Mouse (Mus musculus) liver, embryonic 11.5 days (tissue): ENCODE results near the gene Lgmn. TPM values are rescaled to one million over a fixed set of nuclear protein-coding genes. Genes with fewer than 3 reads are reported as not detected.

ENCODE experiments used
- ATAC-seq: fragments of 200-750 bp; cut with Nextera tagmentation; replicated peaks from 2 replicates; pipeline ENCODE4 v1.8.0; 2017; ENCODE audit warnings: moderate number of reproducible peaks, mild to moderate bottlenecking, moderate TSS enrichment, moderate library complexity; ENCODE audit not compliant: low FRiP score
- DNase-seq: peaks from one replicate; pipeline ENCODE4 v3.0.0-alpha.2; 2017; ENCODE audit warnings: low spot score
- H3K27ac ChIP-seq: fragments of 300-500 bp; sonication (generic); 2 replicates; pipeline ENCODE4 v1.5.1; 2014; ENCODE audit warnings: mild to moderate bottlenecking, low read depth, low read length, control low read depth
- H3K27me3 ChIP-seq: fragments of 300-500 bp; sonication (generic); replicated peaks from 2 replicates; pipeline ENCODE4 v1.6.1; 2014; ENCODE audit warnings: low read length, mixed read lengths; ENCODE audit not compliant: control insufficient read depth, insufficient read depth
- H3K36me3 ChIP-seq: fragments of 300-500 bp; sonication (generic); 2 replicates; pipeline ENCODE4 v1.6.1; 2014; ENCODE audit warnings: mild to moderate bottlenecking, low read length, moderate library complexity, mixed read lengths; ENCODE audit not compliant: control insufficient read depth, insufficient read depth
- H3K4me1 ChIP-seq: fragments of 300-500 bp; sonication (generic); replicated peaks from 2 replicates; pipeline ENCODE4 v1.6.1; 2014; ENCODE audit warnings: low read length, mixed read lengths; ENCODE audit not compliant: control insufficient read depth, insufficient read depth
- H3K4me2 ChIP-seq: fragments of 300-500 bp; sonication (generic); 2 replicates; pipeline ENCODE4 v1.6.1; 2014; ENCODE audit warnings: mild to moderate bottlenecking, control low read depth, moderate library complexity
- H3K4me3 ChIP-seq: fragments of 300-500 bp; sonication (generic); 2 replicates; pipeline ENCODE4 v1.5.1; 2014; ENCODE audit warnings: low read depth, low read length, control low read depth
- H3K9ac ChIP-seq: fragments of 300-500 bp; sonication (generic); 2 replicates; pipeline ENCODE4 v1.6.1; 2014; ENCODE audit warnings: low read depth, low read length, control low read depth
- H3K9me3 ChIP-seq: fragments of 300-500 bp; sonication (generic); 2 replicates; pipeline ENCODE4 v1.6.1; 2016; ENCODE audit warnings: low read length, inconsistent platforms, mixed read lengths; ENCODE audit not compliant: control insufficient read depth
- WGBS: fragments of 180-500 bp; shearing (Covaris S2); extraction: QIAGEN DNeasy Blood & Tissue Kit; methylation state at CpG from one replicate; pipeline ENCODE4 v1.1.7; 2014; 5-methylcytosine and 5-hydroxymethylcytosine counted together
- polyA plus RNA-seq: library from polyadenylated mRNA; unstranded; fragments of >200 nt; fragmentation: Nextera tagmentation; extraction: Ambion mirVana; gene quantifications from 2 replicates; pipeline ENCODE4 v1.2.1, GENCODE M21; 2014

Lgmn gene
- polyA plus RNA-seq, 1 experiment from 2014 or later: 59.5 TPM

DNA sequence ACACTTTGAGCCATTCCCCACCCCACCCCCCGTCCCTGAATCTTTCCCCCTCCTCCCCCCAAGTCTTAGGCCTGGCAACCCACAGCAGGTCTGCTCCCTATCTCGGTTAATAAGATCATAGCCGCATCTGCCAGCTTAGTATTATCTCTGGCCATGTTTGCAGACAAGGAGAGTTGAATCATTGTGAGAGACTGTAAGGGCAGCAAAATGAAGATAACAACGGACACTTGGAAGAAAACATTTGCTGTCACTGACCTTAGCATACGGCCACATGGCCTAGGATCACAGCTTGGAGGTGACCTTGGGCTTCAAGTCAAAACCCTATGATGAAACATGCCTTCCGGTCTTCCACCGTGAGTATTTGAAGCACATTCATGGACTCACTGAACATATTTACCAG is 938 bp upstream of the Lgmn start:
- DNase-seq (no peak), ATAC-seq (no peak)
- Histone ChIP-seq H3K9me3 (no peaks in the 10 kb centered on the region), H3K4me1 (peaks cover 21% of the 10 kb centered on the region), H3K9ac (no peak overlapping the region), H3K4me3 (no peak overlapping the region), H3K4me2 (no peak overlapping the region), H3K27me3 (no peaks in the 10 kb centered on the region), H3K27ac (no peak overlapping the region), H3K36me3 (no peaks in the 10 kb centered on the region)
- WGBS: 61% methylated on average over 7 of the region's 7 CpGs

DNA sequence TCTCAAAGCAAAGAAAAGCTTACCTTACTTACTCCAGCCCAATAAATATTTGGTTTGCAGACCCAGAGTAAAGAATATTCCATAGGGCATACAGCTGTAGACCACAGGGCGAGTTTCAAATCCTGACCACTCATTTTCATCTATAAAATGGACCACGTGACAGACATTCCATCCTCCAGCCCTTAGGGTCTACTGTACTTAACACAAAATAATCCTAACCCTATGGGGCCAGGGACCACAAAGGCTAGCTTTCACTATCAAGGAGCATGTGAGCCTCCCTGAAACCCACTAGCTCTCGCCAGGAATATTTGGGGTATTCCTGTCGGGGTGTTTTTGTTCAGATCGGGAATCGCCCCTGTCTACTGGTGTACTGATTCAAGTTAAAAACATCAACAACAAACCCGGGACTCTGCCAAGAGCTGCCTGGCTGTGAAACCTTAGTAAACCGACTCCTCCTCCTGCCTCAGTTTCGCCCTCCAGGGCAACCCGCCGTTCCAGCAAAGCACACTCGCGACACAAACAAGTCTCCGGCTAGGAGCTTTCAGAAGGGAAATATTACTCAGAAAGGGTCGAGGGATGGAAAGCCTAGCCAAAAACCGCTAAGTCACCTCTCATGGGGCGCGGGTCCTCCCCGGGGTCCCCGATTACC is 506 bp downstream of the Lgmn start:
- Histone ChIP-seq H3K36me3 (no peaks in the 10 kb centered on the region), H3K9me3 (no peaks in the 10 kb centered on the region), H3K27ac (no peak overlapping the region), H3K9ac (peak overlapping the region; percentile 49), H3K4me2 (peak overlapping the region; percentile 88), H3K4me1 (peaks cover 21% of the 10 kb centered on the region), H3K27me3 (no peaks in the 10 kb centered on the region), H3K4me3 (peak overlapping the region; percentile 63)
- ATAC-seq: no peak; the same call in 1 of the 2 replicates
- no peak for DNase-seq
- 4% methylated on average over 20 of the region's 20 CpGs for WGBS

DNA sequence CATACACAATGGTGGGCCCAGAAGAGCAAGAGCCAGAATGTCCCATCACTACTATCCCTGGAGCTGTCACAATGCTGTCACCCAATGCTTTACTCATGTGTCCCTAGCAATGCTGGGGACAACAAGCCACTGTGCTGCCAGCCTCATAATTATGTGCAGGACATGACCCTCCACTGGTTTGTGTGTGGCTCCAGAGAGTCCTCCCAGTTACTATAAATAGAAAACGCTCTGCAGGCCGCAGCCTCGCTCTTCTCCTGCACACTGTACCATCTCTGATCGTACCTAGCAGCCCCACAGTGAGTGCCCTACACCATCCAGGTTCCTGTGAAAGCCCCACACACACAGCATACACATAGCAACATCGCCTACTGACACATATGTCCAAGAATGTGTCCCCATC is 1.7 kb downstream of the Lgmn start:
- H3K4me1 ChIP-seq: peaks cover 16% of the 10 kb centered on the region
- no peak for ATAC-seq
- no peak overlapping the region for H3K4me2 ChIP-seq
- no peak overlapping the region for H3K9ac ChIP-seq
- no peak overlapping the region for H3K27ac ChIP-seq
- no peak for DNase-seq
- no peaks in the 10 kb centered on the region for H3K36me3 ChIP-seq
- no peaks in the 10 kb centered on the region for H3K27me3 ChIP-seq
- no peak overlapping the region for H3K4me3 ChIP-seq
- H3K9me3 ChIP-seq: no peaks in the 10 kb centered on the region
- WGBS: 73% methylated on average over 5 of the region's 5 CpGs

DNA sequence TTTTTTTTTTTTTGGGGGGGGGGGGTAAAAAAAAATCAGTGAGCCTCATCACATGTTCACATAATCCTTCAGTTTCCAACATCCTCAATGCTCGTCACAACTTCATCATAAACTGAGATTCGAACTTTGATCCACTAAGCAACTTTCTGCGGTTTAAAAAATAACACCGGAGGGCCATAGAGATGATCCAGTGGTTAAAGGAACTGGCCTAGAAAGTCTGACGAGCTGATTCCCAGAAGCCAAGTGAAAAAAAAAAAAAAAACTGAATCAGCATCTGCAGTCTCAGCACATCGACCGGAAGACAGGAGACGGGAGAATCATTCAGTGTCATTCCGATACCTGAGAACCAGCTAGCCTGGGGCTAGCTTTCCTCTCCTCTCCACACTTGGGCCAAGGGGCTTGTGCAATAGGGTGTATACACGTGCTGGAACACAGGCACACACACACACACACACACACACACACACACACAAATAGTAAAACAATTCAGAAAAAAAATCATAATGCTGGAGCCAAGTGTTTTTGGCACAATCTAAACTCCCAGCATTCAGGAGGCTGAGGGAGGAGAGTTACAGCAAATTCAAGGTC is 2.6 kb downstream of the Lgmn start:
- H3K4me3 ChIP-seq: no peak overlapping the region
- H3K27me3 ChIP-seq: no peaks in the 10 kb centered on the region
- DNase-seq: no peak
- H3K36me3 ChIP-seq: no peaks in the 10 kb centered on the region
- H3K9me3 ChIP-seq: no peaks in the 10 kb centered on the region
- no peak overlapping the region for H3K27ac ChIP-seq
- ATAC-seq: no peak
- peaks cover 16% of the 10 kb centered on the region for H3K4me1 ChIP-seq
- H3K4me2 ChIP-seq: no peak overlapping the region
- H3K9ac ChIP-seq: no peak overlapping the region
- 68% methylated on average over 10 of the region's 10 CpGs for WGBS

DNA sequence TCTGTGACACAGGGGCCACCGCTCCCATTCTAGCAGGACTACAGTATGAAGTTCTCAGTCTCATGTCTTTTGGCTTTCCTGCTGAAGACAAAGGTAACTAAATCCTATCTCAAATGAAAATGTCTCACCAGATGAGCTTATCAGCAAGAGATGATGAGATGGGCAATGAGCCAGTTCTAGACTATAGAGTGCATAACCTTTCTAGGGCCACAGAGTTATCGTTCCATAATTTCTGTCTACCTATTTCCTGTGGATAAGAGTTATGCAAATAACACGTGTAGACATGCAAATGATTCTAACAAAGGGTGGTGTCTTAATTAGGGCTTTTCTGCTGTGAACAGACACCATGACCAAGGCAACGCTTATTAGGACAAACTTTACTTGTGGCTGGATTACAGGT is 5.5 kb downstream of the Lgmn start:
- ATAC-seq: no peak
- Histone ChIP-seq H3K4me1 (peaks cover 15% of the 10 kb centered on the region), H3K27me3 (no peaks in the 10 kb centered on the region), H3K27ac (no peak overlapping the region), H3K4me3 (no peak overlapping the region), H3K9ac (no peak overlapping the region), H3K36me3 (no peaks in the 10 kb centered on the region), H3K4me2 (no peak overlapping the region), H3K9me3 (no peaks in the 10 kb centered on the region)
- 78% methylated on average over 4 of the region's 4 CpGs for WGBS
- no peak for DNase-seq

DNA sequence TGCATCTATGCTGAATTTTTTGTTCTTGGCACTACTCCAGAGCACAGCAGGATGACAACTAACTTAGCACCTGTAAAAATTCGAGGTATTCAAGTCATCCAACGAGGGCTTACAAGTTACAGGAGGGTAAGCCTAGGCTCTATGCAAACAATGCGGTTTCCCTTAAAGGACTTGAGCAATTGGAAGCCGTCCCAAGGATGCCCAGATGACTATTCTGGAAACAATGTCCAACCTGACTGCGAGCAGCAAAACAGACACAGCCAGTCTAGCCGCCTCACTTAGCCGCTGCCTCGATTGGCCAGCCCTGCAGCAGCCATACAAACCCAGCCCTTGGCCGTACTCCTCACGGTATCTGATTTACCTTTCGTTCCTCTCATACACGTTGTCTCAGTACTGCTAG is 7.4 kb downstream of the Lgmn start:
- no peaks in the 10 kb centered on the region for H3K9me3 ChIP-seq
- DNase-seq: no peak
- H3K4me3 ChIP-seq: no peak overlapping the region
- no peak for ATAC-seq
- no peaks in the 10 kb centered on the region for H3K36me3 ChIP-seq
- H3K9ac ChIP-seq: no peak overlapping the region
- H3K4me2 ChIP-seq: no peak overlapping the region
- WGBS: 77% methylated on average over 12 of the region's 12 CpGs
- H3K4me1 ChIP-seq: peaks cover 9% of the 10 kb centered on the region
- H3K27me3 ChIP-seq: no peaks in the 10 kb centered on the region
- no peak overlapping the region for H3K27ac ChIP-seq

DNA sequence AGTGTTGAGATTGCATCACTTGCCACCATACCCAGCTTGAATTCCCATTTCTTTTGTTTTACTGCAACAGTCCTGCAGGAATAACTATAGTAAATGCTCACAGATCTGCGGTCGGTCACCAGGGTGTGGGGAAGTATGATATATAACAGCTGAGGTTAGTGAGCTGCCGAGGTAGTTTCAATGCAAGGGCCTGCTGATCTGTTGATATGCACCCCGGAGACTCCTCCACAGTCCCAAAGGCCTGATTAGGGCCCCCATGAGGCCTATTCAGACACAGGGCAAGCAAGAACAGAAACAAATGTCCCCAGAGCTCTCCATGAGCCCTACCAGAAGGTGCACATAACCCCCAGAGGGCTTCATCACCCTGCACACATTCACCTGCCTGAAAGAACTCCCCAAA is 9.4 kb downstream of the Lgmn start:
- no peaks in the 10 kb centered on the region for H3K9me3 ChIP-seq
- DNase-seq: no peak
- no peak overlapping the region for H3K27ac ChIP-seq
- WGBS: 41% methylated on average over 4 of the region's 4 CpGs
- H3K4me2 ChIP-seq: no peak overlapping the region
- no peaks in the 10 kb centered on the region for H3K27me3 ChIP-seq
- peak; percentile 71 for ATAC-seq
- H3K36me3 ChIP-seq: no peaks in the 10 kb centered on the region
- no peak overlapping the region for H3K9ac ChIP-seq
- H3K4me1 ChIP-seq: peaks cover 11% of the 10 kb centered on the region
- H3K4me3 ChIP-seq: no peak overlapping the region

DNA sequence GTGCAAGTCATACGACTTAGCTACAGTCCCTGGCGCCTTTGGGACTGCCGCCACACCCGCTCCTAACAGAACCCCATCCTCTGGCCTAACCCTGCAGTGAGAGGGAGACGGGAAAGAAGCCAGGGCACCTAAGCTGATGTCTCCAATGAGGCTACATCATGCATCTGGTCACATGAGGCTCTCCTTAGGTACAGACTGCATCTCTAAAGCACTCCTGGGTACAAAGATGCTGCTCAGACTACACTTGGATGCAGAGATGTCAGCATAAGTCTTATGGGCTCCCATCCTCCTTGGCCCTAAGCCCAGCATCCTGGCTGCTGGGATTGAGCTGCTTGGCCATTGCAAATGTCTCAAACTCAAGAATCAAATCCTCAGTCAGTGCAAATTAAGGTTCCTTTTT is 10.0 kb downstream of the Lgmn start:
- peaks cover 11% of the 10 kb centered on the region for H3K4me1 ChIP-seq
- ATAC-seq: no peak
- no peak overlapping the region for H3K9ac ChIP-seq
- no peak overlapping the region for H3K27ac ChIP-seq
- no peak for DNase-seq
- no peaks in the 10 kb centered on the region for H3K27me3 ChIP-seq
- no peak overlapping the region for H3K4me3 ChIP-seq
- WGBS: 89% methylated on average over 5 of the region's 5 CpGs
- H3K4me2 ChIP-seq: no peak overlapping the region
- no peaks in the 10 kb centered on the region for H3K9me3 ChIP-seq
- no peaks in the 10 kb centered on the region for H3K36me3 ChIP-seq

DNA sequence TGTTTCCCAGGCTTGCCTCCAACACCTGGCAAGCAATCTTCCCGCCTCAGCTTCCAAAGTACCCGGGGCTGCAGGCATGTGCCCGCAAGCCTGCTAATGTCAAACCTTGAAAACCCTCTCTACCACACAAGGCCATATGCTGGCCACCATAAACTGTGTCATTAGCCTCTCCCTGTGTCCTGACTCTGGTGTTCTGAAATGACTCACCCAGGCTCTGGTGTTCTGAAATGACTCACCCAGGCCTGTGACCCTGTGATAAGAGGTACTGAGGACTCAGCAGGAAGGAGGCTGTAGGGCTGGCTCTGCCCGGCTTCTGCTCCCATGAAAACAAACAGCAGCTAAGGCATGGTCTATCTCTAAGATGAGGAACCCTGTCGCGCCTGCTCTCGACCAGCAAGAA is 13.3 kb downstream of the Lgmn start:
- H3K27me3 ChIP-seq: no peaks in the 10 kb centered on the region
- no peak overlapping the region for H3K9ac ChIP-seq
- H3K4me2 ChIP-seq: peak overlapping the region; percentile 2; the same call in 1 of the 2 replicates
- no peaks in the 10 kb centered on the region for H3K9me3 ChIP-seq
- no peak overlapping the region for H3K4me3 ChIP-seq
- peaks cover 11% of the 10 kb centered on the region for H3K4me1 ChIP-seq
- WGBS: 47% methylated on average over 7 of the region's 7 CpGs
- DNase-seq (peak; percentile 56), ATAC-seq (peak; percentile 98)
- H3K27ac ChIP-seq: peak overlapping the region; percentile 60
- H3K36me3 ChIP-seq: no peaks in the 10 kb centered on the region
